Mouse (Mus musculus) liver, embryonic 12.5 days (tissue): ENCODE measurements around the gene Rnf169. TPM values are rescaled to one million over a fixed set of nuclear protein-coding genes. Genes with fewer than 3 reads are reported as not detected.

Experiments used
- ATAC-seq: fragments of 200-750 bp; cut with Nextera tagmentation; 2 replicates; pipeline ENCODE4 v1.8.0; 2017; ENCODE audit warnings: moderate number of reproducible peaks, mild to moderate bottlenecking, moderate library complexity
- H3K27ac ChIP-seq: fragments of 300-500 bp; sonication (generic); 2 replicates; pipeline ENCODE4 v1.5.1; 2016; ENCODE audit warnings: mild to moderate bottlenecking
- H3K27me3 ChIP-seq: fragments of 300-500 bp; sonication (generic); replicated peaks from 2 replicates; pipeline ENCODE4 v1.6.1; 2016; ENCODE audit warnings: mild to moderate bottlenecking, moderate library complexity
- H3K36me3 ChIP-seq: fragments of 300-500 bp; sonication (generic); 2 replicates; pipeline ENCODE4 v1.6.1; 2016; ENCODE audit warnings: mild to moderate bottlenecking, moderate library complexity
- H3K4me1 ChIP-seq: fragments of 300-500 bp; sonication (generic); 2 replicates; pipeline ENCODE4 v1.6.1; 2016
- H3K4me2 ChIP-seq: fragments of 300-500 bp; sonication (generic); 2 replicates; pipeline ENCODE4 v1.6.1; 2016; ENCODE audit warnings: mild to moderate bottlenecking, moderate library complexity
- H3K4me3 ChIP-seq: fragments of 300-500 bp; sonication (generic); 2 replicates; pipeline ENCODE4 v1.5.1; 2016; ENCODE audit warnings: mild to moderate bottlenecking, moderate library complexity
- H3K9ac ChIP-seq: fragments of 300-500 bp; sonication (generic); 2 replicates; pipeline ENCODE4 v1.6.1; 2016; ENCODE audit warnings: mild to moderate bottlenecking, moderate library complexity
- H3K9me3 ChIP-seq: fragments of 300-500 bp; sonication (generic); replicated peaks from 2 replicates; pipeline ENCODE4 v1.6.1; 2016; ENCODE audit warnings: mild to moderate bottlenecking, moderate library complexity
- WGBS: fragments of 180-500 bp; shearing (Covaris S2); methylation state at CpG from one replicate; pipeline ENCODE4 v1.1.7; 2016; ENCODE audit not compliant: insufficient replicate concordance; 5-methylcytosine and 5-hydroxymethylcytosine counted together
- polyA plus RNA-seq: library from polyadenylated mRNA; unstranded; fragments of >200 nt; fragmentation: Nextera tagmentation; extraction: Ambion mirVana; gene quantifications from 2 replicates; pipeline ENCODE4 v1.2.1, GENCODE M21; 2016

Gene Rnf169
- polyA plus RNA-seq, 1 experiment from 2014 or later = 2.1 TPM

DNA sequence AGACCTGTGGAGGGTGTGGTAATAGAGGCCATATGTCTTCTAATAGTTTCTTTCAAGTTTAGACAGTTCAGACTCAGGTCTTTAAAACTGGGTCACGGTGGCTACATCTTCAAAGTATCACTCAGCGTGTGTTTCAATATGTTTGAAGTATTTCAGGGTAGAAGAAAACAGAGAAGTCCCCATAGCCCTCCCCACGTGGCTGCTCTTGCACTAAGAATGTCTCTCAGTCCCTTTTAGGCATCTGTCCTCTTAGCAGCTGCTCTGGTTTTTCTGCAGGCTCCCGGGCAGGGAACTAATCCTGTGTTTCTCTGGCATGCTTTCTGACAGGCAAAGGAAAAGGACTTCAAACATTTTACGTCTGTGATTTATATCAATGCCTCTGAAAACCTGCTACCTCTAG lies 104.4 kb downstream of the Rnf169 start:
- 40% methylated on average over 5 of the region's 5 CpGs for WGBS
- peaks cover 8% of the 10 kb centered on the region; the same call in 1 of the 2 replicates for H3K27me3 ChIP-seq
- no peak overlapping the region for H3K9ac ChIP-seq
- H3K27ac ChIP-seq = no peak overlapping the region
- no peaks in the 10 kb centered on the region for H3K9me3 ChIP-seq
- H3K4me1 ChIP-seq = no peaks in the 10 kb centered on the region
- H3K4me2 ChIP-seq = no peak overlapping the region
- no peak for ATAC-seq
- H3K4me3 ChIP-seq = no peak overlapping the region
- no peaks in the 10 kb centered on the region for H3K36me3 ChIP-seq

DNA sequence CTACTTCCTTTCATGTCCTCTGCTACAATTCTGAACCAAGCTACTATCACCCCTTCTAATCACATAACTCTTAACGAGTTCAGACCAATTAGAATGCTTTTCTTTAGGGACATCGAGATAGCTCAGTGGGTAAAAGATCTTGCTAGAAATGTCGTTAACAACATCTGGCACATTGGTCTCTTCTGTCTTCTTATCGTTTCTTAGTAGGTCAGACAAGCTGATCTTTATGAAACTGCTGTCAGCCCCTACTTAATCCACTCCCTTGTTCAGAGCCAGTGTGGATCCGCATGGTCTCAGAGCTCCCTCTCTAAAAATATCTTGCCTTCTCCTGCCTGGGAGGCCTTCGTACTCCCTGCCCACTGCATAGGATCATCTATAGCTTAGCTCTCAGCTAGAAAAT lies 106.3 kb downstream of the Rnf169 start:
- Histone ChIP-seq H3K9me3 (no peaks in the 10 kb centered on the region), H3K4me3 (no peak overlapping the region), H3K27me3 (peaks cover 8% of the 10 kb centered on the region), H3K4me1 (no peaks in the 10 kb centered on the region), H3K4me2 (no peak overlapping the region), H3K36me3 (no peaks in the 10 kb centered on the region), H3K27ac (no peak overlapping the region), H3K9ac (no peak overlapping the region)
- 51% methylated on average over 6 of the region's 6 CpGs for WGBS
- no peak for ATAC-seq

Other genes starting within 250 kb of the Rnf169 start
- not detected in 2 replicates for gene Olfr521, start 216.9 kb downstream of the Rnf169 start, polyA plus RNA-seq
- 6.2 and 6.4 TPM in 2 replicates for gene Neu3, start 152.0 kb downstream of the Rnf169 start, polyA plus RNA-seq
- 0.10 TPM in 1 of 2 replicates, not detected in the other for gene Xrra1, start 121.3 kb downstream of the Rnf169 start, polyA plus RNA-seq
- 216 and 224 TPM in 2 replicates for gene Spcs2, start 117.0 kb downstream of the Rnf169 start, polyA plus RNA-seq
- 0.11 and 0.30 TPM in 2 replicates for gene Chrdl2, start 25.7 kb upstream of the Rnf169 start, polyA plus RNA-seq
- 72.3 and 73.6 TPM in 2 replicates for gene Pold3, start 141.1 kb upstream of the Rnf169 start, polyA plus RNA-seq
- 8.9 and 10.1 TPM in 2 replicates for gene Lipt2, start 178.8 kb upstream of the Rnf169 start, polyA plus RNA-seq
- gene Kcne3, start 196.1 kb upstream of the Rnf169 start, polyA plus RNA-seq = 3.4 and 4.4 TPM in 2 replicates
- gene Pgm2l1, start 246.9 kb upstream of the Rnf169 start, polyA plus RNA-seq = 2.3 and 2.7 TPM in 2 replicates